Mouse (Mus musculus) kidney, embryonic 15.5 days (tissue): ENCODE results near the gene Swt1. TPM values are rescaled to one million over a fixed set of nuclear protein-coding genes. Genes with fewer than 3 reads are reported as not detected.

Source experiments
- ATAC-seq: fragments of 200-750 bp; cut with Nextera tagmentation; replicated peaks from 2 replicates; pipeline ENCODE4 v1.8.0; 2017; ENCODE audit warnings: moderate TSS enrichment; ENCODE audit not compliant: low FRiP score
- H3K27ac ChIP-seq: fragments of 300-500 bp; sonication (generic); 2 replicates; pipeline ENCODE4 v1.5.1; 2015; ENCODE audit warnings: mild to moderate bottlenecking, inconsistent platforms
- H3K27me3 ChIP-seq: fragments of 300-500 bp; sonication (generic); 2 replicates; pipeline ENCODE4 v1.6.1; 2015; ENCODE audit warnings: inconsistent platforms
- H3K36me3 ChIP-seq: fragments of 300-500 bp; sonication (generic); 2 replicates; pipeline ENCODE4 v1.6.1; 2015; ENCODE audit warnings: inconsistent platforms
- H3K4me1 ChIP-seq: fragments of 300-500 bp; sonication (generic); 2 replicates; pipeline ENCODE4 v1.6.1; 2015; ENCODE audit warnings: inconsistent platforms
- H3K4me2 ChIP-seq: fragments of 300-500 bp; sonication (generic); 2 replicates; pipeline ENCODE4 v1.6.1; 2015; ENCODE audit warnings: moderate library complexity, mild to moderate bottlenecking, inconsistent platforms
- H3K4me3 ChIP-seq: fragments of 300-500 bp; sonication (generic); replicated peaks from 2 replicates; pipeline ENCODE4 v1.5.1; 2015; ENCODE audit warnings: mild to moderate bottlenecking, inconsistent platforms
- H3K9ac ChIP-seq: fragments of 300-500 bp; sonication (generic); 2 replicates; pipeline ENCODE4 v1.6.1; 2015; ENCODE audit warnings: mild to moderate bottlenecking, inconsistent platforms
- H3K9me3 ChIP-seq: fragments of 300-500 bp; sonication (generic); replicated peaks from 2 replicates; pipeline ENCODE4 v1.6.1; 2016; ENCODE audit warnings: inconsistent platforms
- WGBS: fragments of 180-500 bp; shearing (Covaris S2); methylation state at CpG from one replicate; pipeline ENCODE4 v1.1.7; 2015; ENCODE audit warnings: mixed read lengths; 5-methylcytosine and 5-hydroxymethylcytosine counted together
- polyA plus RNA-seq: library from polyadenylated mRNA; unstranded; fragments of >200 nt; fragmentation: Nextera tagmentation; extraction: Ambion mirVana; gene quantifications from 2 replicates; pipeline ENCODE4 v1.2.1, GENCODE M21; 2015

Swt1 gene
- polyA plus RNA-seq, 1 experiment from 2014 or later = 27.4 TPM

- peak overlapping the region; percentile 81 for H3K9ac ChIP-seq
- H3K36me3 ChIP-seq = no peaks in the 10 kb centered on the region; the same call in 1 of the 2 replicates
- under 1% methylated on average over 26 of the region's 26 CpGs for WGBS
- H3K4me2 ChIP-seq = peak overlapping the region; percentile 59
- peaks cover 14% of the 10 kb centered on the region for H3K4me1 ChIP-seq
- H3K27me3 ChIP-seq = no peaks in the 10 kb centered on the region
- ATAC-seq = peak; percentile 74
- peak overlapping the region; percentile 92 for H3K27ac ChIP-seq
- peak overlapping the region; percentile 72 for H3K4me3 ChIP-seq
- no peaks in the 10 kb centered on the region for H3K9me3 ChIP-seq
Observed at GRCm38 (mm10) chr1:151427888-151428262, 380 bp downstream of the Swt1 start.

GRCm38 (mm10) chr1:151426947-151427600 is 1.2 kb downstream of the Swt1 start:
- peaks cover 8% of the 10 kb centered on the region; the same call in 1 of the 2 replicates for H3K36me3 ChIP-seq
- WGBS = 18% methylated on average over 7 of the region's 7 CpGs
- peak overlapping the region; percentile 59 for H3K4me2 ChIP-seq
- ATAC-seq = no peak
- H3K9ac ChIP-seq = peak overlapping the region; percentile 81
- H3K4me3 ChIP-seq = peak overlapping the region; percentile 72
- H3K9me3 ChIP-seq = no peaks in the 10 kb centered on the region
- no peaks in the 10 kb centered on the region for H3K27me3 ChIP-seq
- H3K4me1 ChIP-seq = peaks cover 14% of the 10 kb centered on the region
- peak overlapping the region; percentile 20 for H3K27ac ChIP-seq

GRCm38 (mm10) chr1:151422178-151422577 is 6.1 kb downstream of the Swt1 start:
- Histone ChIP-seq H3K9ac (no peak overlapping the region), H3K36me3 (peaks cover 43% of the 10 kb centered on the region), H3K27me3 (no peaks in the 10 kb centered on the region), H3K27ac (no peak overlapping the region), H3K4me3 (no peak overlapping the region), H3K4me1 (peaks cover 5% of the 10 kb centered on the region), H3K9me3 (no peaks in the 10 kb centered on the region), H3K4me2 (no peak overlapping the region)
- no peak for ATAC-seq
- 84% methylated on average over 3 of the region's 3 CpGs for WGBS

- H3K9ac ChIP-seq = no peak overlapping the region
- no peak for ATAC-seq
Observed at GRCm38 (mm10) chr1:151409827-151410226, 18.4 kb downstream of the Swt1 start.

GRCm38 (mm10) chr1:151390029-151390428 is 38.2 kb downstream of the Swt1 start:
- Histone ChIP-seq H3K4me2 (no peak overlapping the region), H3K4me1 (no peaks in the 10 kb centered on the region), H3K27me3 (no peaks in the 10 kb centered on the region), H3K9me3 (no peaks in the 10 kb centered on the region), H3K4me3 (no peak overlapping the region), H3K27ac (no peak overlapping the region), H3K9ac (no peak overlapping the region), H3K36me3 (peaks cover 36% of the 10 kb centered on the region)
- ATAC-seq = no peak
- 96% methylated on average over 1 of the region's 1 CpGs for WGBS

More at GRCm38 (mm10) chr1:151409827-151410226, 18.4 kb downstream of the Swt1 start:
- Histone ChIP-seq H3K4me1 (no peaks in the 10 kb centered on the region), H3K4me2 (no peak overlapping the region), H3K27me3 (no peaks in the 10 kb centered on the region), H3K27ac (no peak overlapping the region), H3K9me3 (no peaks in the 10 kb centered on the region), H3K4me3 (no peak overlapping the region), H3K36me3 (peaks cover 51% of the 10 kb centered on the region)
- WGBS = 86% methylated on average over 3 of the region's 3 CpGs

- 86% methylated on average over 3 of the region's 3 CpGs for WGBS
- ATAC-seq = no peak
- Histone ChIP-seq H3K4me3 (no peak overlapping the region), H3K27me3 (no peaks in the 10 kb centered on the region), H3K27ac (no peak overlapping the region), H3K36me3 (peaks cover 42% of the 10 kb centered on the region), H3K9me3 (no peaks in the 10 kb centered on the region), H3K9ac (no peak overlapping the region), H3K4me2 (no peak overlapping the region), H3K4me1 (no peaks in the 10 kb centered on the region)
Observed at GRCm38 (mm10) chr1:151377353-151377752, 50.9 kb downstream of the Swt1 start.

- no peaks in the 10 kb centered on the region for H3K4me1 ChIP-seq
- no peaks in the 10 kb centered on the region for H3K9me3 ChIP-seq
- peaks cover 53% of the 10 kb centered on the region for H3K36me3 ChIP-seq
- no peak overlapping the region for H3K27ac ChIP-seq
- 83% methylated on average over 1 of the region's 1 CpGs for WGBS
- ATAC-seq = no peak
- no peak overlapping the region for H3K4me3 ChIP-seq
- H3K9ac ChIP-seq = no peak overlapping the region
- H3K4me2 ChIP-seq = no peak overlapping the region
- no peaks in the 10 kb centered on the region for H3K27me3 ChIP-seq
Observed at GRCm38 (mm10) chr1:151372823-151373222, 55.4 kb downstream of the Swt1 start.

GRCm38 (mm10) chr1:151371543-151371942 is 56.7 kb downstream of the Swt1 start:
- WGBS = 87% methylated on average over 5 of the region's 5 CpGs
- Histone ChIP-seq H3K9ac (no peak overlapping the region), H3K4me1 (no peaks in the 10 kb centered on the region), H3K4me2 (no peak overlapping the region), H3K27ac (no peak overlapping the region), H3K9me3 (no peaks in the 10 kb centered on the region), H3K36me3 (peaks cover 57% of the 10 kb centered on the region), H3K4me3 (no peak overlapping the region), H3K27me3 (no peaks in the 10 kb centered on the region)
- no peak for ATAC-seq

GRCm38 (mm10) chr1:151370573-151370972 is 57.7 kb downstream of the Swt1 start:
- WGBS = 78% methylated on average over 3 of the region's 3 CpGs
- Histone ChIP-seq H3K27me3 (no peaks in the 10 kb centered on the region), H3K27ac (no peak overlapping the region), H3K36me3 (peaks cover 63% of the 10 kb centered on the region), H3K4me3 (no peak overlapping the region), H3K4me2 (no peak overlapping the region), H3K9me3 (no peaks in the 10 kb centered on the region), H3K9ac (no peak overlapping the region), H3K4me1 (no peaks in the 10 kb centered on the region)
- ATAC-seq = no peak

- H3K4me1 ChIP-seq = no peaks in the 10 kb centered on the region
- no peak overlapping the region for H3K4me2 ChIP-seq
- ATAC-seq = no peak
- no peaks in the 10 kb centered on the region for H3K27me3 ChIP-seq
- H3K4me3 ChIP-seq = no peak overlapping the region
- peaks cover 78% of the 10 kb centered on the region for H3K36me3 ChIP-seq
- no peak overlapping the region for H3K27ac ChIP-seq
- H3K9me3 ChIP-seq = no peaks in the 10 kb centered on the region
- no peak overlapping the region for H3K9ac ChIP-seq
- WGBS = 85% methylated on average over 3 of the region's 3 CpGs
Observed at GRCm38 (mm10) chr1:151368444-151368843, 59.8 kb downstream of the Swt1 start.

GRCm38 (mm10) chr1:151367721-151368324 is 60.4 kb downstream of the Swt1 start:
- WGBS = 91% methylated on average over 5 of the region's 5 CpGs
- Histone ChIP-seq H3K4me2 (no peak overlapping the region), H3K27ac (no peak overlapping the region), H3K27me3 (no peaks in the 10 kb centered on the region), H3K4me1 (no peaks in the 10 kb centered on the region), H3K4me3 (no peak overlapping the region), H3K36me3 (peaks cover 84% of the 10 kb centered on the region), H3K9ac (no peak overlapping the region), H3K9me3 (no peaks in the 10 kb centered on the region)
- ATAC-seq = no peak

- H3K36me3 ChIP-seq = peaks cover 92% of the 10 kb centered on the region
- no peak overlapping the region for H3K9ac ChIP-seq
- H3K9me3 ChIP-seq = no peaks in the 10 kb centered on the region
- H3K4me1 ChIP-seq = no peaks in the 10 kb centered on the region
- H3K27me3 ChIP-seq = no peaks in the 10 kb centered on the region
- H3K27ac ChIP-seq = 0 out of 2 replicates have a peak overlapping the region, but pooled peaks have one; percentile 0
- 85% methylated on average over 8 of the region's 8 CpGs for WGBS
- ATAC-seq = no peak
- no peak overlapping the region for H3K4me3 ChIP-seq
- no peak overlapping the region for H3K4me2 ChIP-seq
Observed at GRCm38 (mm10) chr1:151366944-151367605, 61.2 kb downstream of the Swt1 start.
